Mouse (Mus musculus): ENCODE data around the gene Dpf2. TPM values are rescaled to one million over a fixed set of nuclear protein-coding genes. Genes with fewer than 3 reads are reported as not detected.
A peak's percentile ranks its signal among the peaks of the same experiment; 100 is the strongest.

Dpf2 gene
- polyA plus RNA-seq, 1 experiment: 180 TPM

GRCm38 (mm10) chr19:5850860-5851259 is 62.0 kb downstream of the Dpf2 start:
- DNase-seq (ENCODE audit: low read depth): no peak
- TF ChIP-seq CTCF (IDR thresholded peaks at IDR 0.05; ENCODE audit: borderline replicate concordance, extremely low read depth, insufficient read depth, insufficient read length) (no peak), POLR2A (IDR thresholded peaks at IDR 0.05; ENCODE audit: borderline replicate concordance, extremely low read depth, insufficient read depth, insufficient read length, poor library complexity, severe bottlenecking) (no peak)

GRCm38 (mm10) chr19:5849843-5850527 is 62.8 kb downstream of the Dpf2 start:
- peak; percentile 89 for DNase-seq (ENCODE audit: low read depth)
- peak; percentile 98 for TF ChIP-seq CTCF (IDR thresholded peaks at IDR 0.05; ENCODE audit: borderline replicate concordance, extremely low read depth, insufficient read depth, insufficient read length)
- TF ChIP-seq POLR2A (IDR thresholded peaks at IDR 0.05; ENCODE audit: borderline replicate concordance, extremely low read depth, insufficient read depth, insufficient read length, poor library complexity, severe bottlenecking): no peak

- no peak for TF ChIP-seq POLR2A (IDR thresholded peaks at IDR 0.05; ENCODE audit: borderline replicate concordance, extremely low read depth, insufficient read depth, insufficient read length, poor library complexity, severe bottlenecking)
- no peak for TF ChIP-seq CTCF (IDR thresholded peaks at IDR 0.05; ENCODE audit: borderline replicate concordance, extremely low read depth, insufficient read depth, insufficient read length)
- no peak for DNase-seq (ENCODE audit: low read depth)
Observed at GRCm38 (mm10) chr19:5848826-5849672, 63.8 kb downstream of the Dpf2 start.

GRCm38 (mm10) chr19:5848032-5848825 is 64.6 kb downstream of the Dpf2 start:
- DNase-seq (ENCODE audit: low read depth): peak; percentile 68
- TF ChIP-seq CTCF (IDR thresholded peaks at IDR 0.05; ENCODE audit: borderline replicate concordance, extremely low read depth, insufficient read depth, insufficient read length) (no peak), POLR2A (IDR thresholded peaks at IDR 0.05; ENCODE audit: borderline replicate concordance, extremely low read depth, insufficient read depth, insufficient read length, poor library complexity, severe bottlenecking) (no peak)

GRCm38 (mm10) chr19:5847306-5847796 is 65.5 kb downstream of the Dpf2 start:
- DNase-seq (ENCODE audit: low read depth): no peak
- TF ChIP-seq POLR2A (IDR thresholded peaks at IDR 0.05; ENCODE audit: borderline replicate concordance, extremely low read depth, insufficient read depth, insufficient read length, poor library complexity, severe bottlenecking) (no peak), CTCF (IDR thresholded peaks at IDR 0.05; ENCODE audit: borderline replicate concordance, extremely low read depth, insufficient read depth, insufficient read length) (no peak)

GRCm38 (mm10) chr19:5846557-5847305 is 66.1 kb downstream of the Dpf2 start:
- no peak for TF ChIP-seq POLR2A (IDR thresholded peaks at IDR 0.05; ENCODE audit: borderline replicate concordance, extremely low read depth, insufficient read depth, insufficient read length, poor library complexity, severe bottlenecking)
- no peak for TF ChIP-seq CTCF (IDR thresholded peaks at IDR 0.05; ENCODE audit: borderline replicate concordance, extremely low read depth, insufficient read depth, insufficient read length)
- DNase-seq (ENCODE audit: low read depth): peak; percentile 98

Other genes starting within 250 kb of the Dpf2 start
- 30.8 and 32.5 TPM in 2 replicates for gene Sipa1, start 249.3 kb downstream of the Dpf2 start, polyA plus RNA-seq (2012; rRNA removed)
- 21.6 and 22.9 TPM in 2 replicates for gene Map3k11, start 224.3 kb downstream of the Dpf2 start, polyA plus RNA-seq (2012; rRNA removed)
- 95.9 and 120 TPM in 2 replicates for gene Pcnx3, start 224.1 kb downstream of the Dpf2 start, polyA plus RNA-seq (2012; rRNA removed)
- gene Kcnk7, start 208.6 kb downstream of the Dpf2 start, polyA plus RNA-seq (2012; rRNA removed): 0.13 TPM in 1 of 2 replicates, not detected in the other
- 18.3 and 20.4 TPM in 2 replicates for gene Ehbp1l1, start 186.7 kb downstream of the Dpf2 start, polyA plus RNA-seq (2012; rRNA removed)
- 258 and 404 TPM in 2 replicates for gene Fam89b, start 183.4 kb downstream of the Dpf2 start, polyA plus RNA-seq (2012; rRNA removed)
- gene Ltbp3, start 172.1 kb downstream of the Dpf2 start, polyA plus RNA-seq (2012; rRNA removed): 52.1 and 70.3 TPM in 2 replicates
- 130 and 153 TPM in 2 replicates for gene Scyl1, start 141.6 kb downstream of the Dpf2 start, polyA plus RNA-seq (2012; rRNA removed)
- 18.9 and 21.3 TPM in 2 replicates for gene Frmd8, start 37.7 kb downstream of the Dpf2 start, polyA plus RNA-seq (2012; rRNA removed)
- 2.6 and 3.5 TPM in 2 replicates for gene Slc25a45, start 35.2 kb downstream of the Dpf2 start, polyA plus RNA-seq (2012; rRNA removed)
- gene Tigd3, start 18.9 kb downstream of the Dpf2 start, polyA plus RNA-seq (2012; rRNA removed): 15.2 and 15.5 TPM in 2 replicates
- gene Cdc42ep2, start 11.8 kb upstream of the Dpf2 start, polyA plus RNA-seq (2012; rRNA removed): 11.7 and 13.7 TPM in 2 replicates
- 33.8 and 56.9 TPM in 2 replicates for gene Pola2, start 51.2 kb upstream of the Dpf2 start, polyA plus RNA-seq (2012; rRNA removed)
- gene Slc22a20, start 73.1 kb upstream of the Dpf2 start, polyA plus RNA-seq (2012; rRNA removed): not detected in 2 replicates
- gene Capn1, start 102.9 kb upstream of the Dpf2 start, polyA plus RNA-seq (2012; rRNA removed): 5.2 and 7.6 TPM in 2 replicates
- 24.6 and 38.8 TPM in 2 replicates for gene Syvn1, start 133.6 kb upstream of the Dpf2 start, polyA plus RNA-seq (2012; rRNA removed)
- gene Mrpl49, start 144.8 kb upstream of the Dpf2 start, polyA plus RNA-seq (2012; rRNA removed): 46.3 and 50.4 TPM in 2 replicates
- gene Fau, start 144.8 kb upstream of the Dpf2 start, polyA plus RNA-seq (2012; rRNA removed): 1,255 and 1,497 TPM in 2 replicates
- gene Znhit2, start 148.2 kb upstream of the Dpf2 start, polyA plus RNA-seq (2012; rRNA removed): 36.0 and 46.5 TPM in 2 replicates
- gene Tm7sf2, start 155.4 kb upstream of the Dpf2 start, polyA plus RNA-seq (2012; rRNA removed): 76.1 and 100 TPM in 2 replicates
- 95.4 and 109 TPM in 2 replicates for gene Vps51, start 164.2 kb upstream of the Dpf2 start, polyA plus RNA-seq (2012; rRNA removed)
- not detected in 2 replicates for gene Tmem262, start 167.0 kb upstream of the Dpf2 start, polyA plus RNA-seq (2012; rRNA removed)
- gene Gm28374, start 169.2 kb upstream of the Dpf2 start, polyA plus RNA-seq (2012; rRNA removed): 2.5 and 3.1 TPM in 2 replicates
- gene Zfpl1, start 171.9 kb upstream of the Dpf2 start, polyA plus RNA-seq (2012; rRNA removed): 103 and 127 TPM in 2 replicates
- gene Cdca5, start 172.0 kb upstream of the Dpf2 start, polyA plus RNA-seq (2012; rRNA removed): 9.7 and 16.3 TPM in 2 replicates
- gene AC131692.1, start 181.4 kb upstream of the Dpf2 start, polyA plus RNA-seq (2012; rRNA removed): 0.15 and 0.25 TPM in 2 replicates
- 1.1 and 2.0 TPM in 2 replicates for gene Naaladl1, start 192.8 kb upstream of the Dpf2 start, polyA plus RNA-seq (2012; rRNA removed)
- gene Sac3d1, start 205.6 kb upstream of the Dpf2 start, polyA plus RNA-seq (2012; rRNA removed): 47.3 and 66.2 TPM in 2 replicates
- 52.3 and 52.4 TPM in 2 replicates for gene Snx15, start 215.3 kb upstream of the Dpf2 start, polyA plus RNA-seq (2012; rRNA removed)
- gene Batf2, start 228.0 kb upstream of the Dpf2 start, polyA plus RNA-seq (2012; rRNA removed): 0.05 TPM in 2 replicates
- 109 and 144 TPM in 2 replicates for gene Arl2, start 228.5 kb upstream of the Dpf2 start, polyA plus RNA-seq (2012; rRNA removed)